Mouse (Mus musculus): ENCODE measurements around the gene Gnpat. TPM values are rescaled to one million over a fixed set of nuclear protein-coding genes. Genes with fewer than 3 reads are reported as not detected.

The Gnpat gene
- polyA plus RNA-seq (2012; fragmentation: generic; extraction: Trizol): 95.4 TPM

DNA sequence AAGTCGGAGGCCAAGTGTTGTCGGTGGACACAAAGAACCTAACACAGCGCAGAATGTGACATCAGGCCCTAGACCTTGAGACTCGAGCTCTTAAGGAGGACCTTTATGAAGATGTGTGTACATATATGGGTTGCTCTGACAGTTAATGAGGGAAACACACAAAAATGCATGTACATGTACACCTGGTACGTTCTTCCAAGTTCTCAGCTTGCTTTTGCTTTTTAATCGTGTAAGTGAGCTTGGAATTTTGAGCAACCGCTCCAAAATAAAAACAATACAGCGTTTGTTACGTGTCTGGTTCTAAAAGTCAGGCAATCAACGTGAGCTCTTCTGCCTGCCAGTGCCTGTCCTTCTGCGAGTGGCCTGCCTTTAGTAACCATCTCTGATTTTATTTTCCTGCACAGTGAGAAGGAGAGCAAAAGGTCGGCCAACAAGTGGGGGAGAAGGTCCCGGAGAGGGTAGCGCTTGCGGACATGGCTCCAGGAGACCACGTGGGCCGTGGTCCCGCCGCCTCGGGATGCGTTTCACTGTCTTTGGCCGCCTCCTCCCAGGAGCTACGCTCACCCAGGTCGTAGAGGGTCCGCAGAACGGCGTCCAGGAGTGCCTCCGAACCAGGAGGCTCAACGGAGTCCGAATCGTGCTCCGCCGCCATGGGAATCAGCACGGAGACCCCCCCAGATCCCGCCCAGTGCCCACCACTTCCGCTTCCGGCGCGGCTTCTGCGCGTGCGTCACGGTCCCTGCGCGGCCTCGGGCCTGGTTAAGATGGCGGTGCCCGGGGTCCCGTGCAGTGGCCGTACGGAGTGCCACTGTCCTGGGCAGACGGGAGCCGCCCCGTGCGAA is at the start of gene Gnpat, which contains the start of gene 2810004N23Rik:
TSS of gene Gnpat (plus strand) at position 713 of the 842 bp plus-strand sequence.
TSS of gene 2810004N23Rik (minus strand) at position 800 of the 842 bp plus-strand sequence.
- peaks cover 13% of the 10 kb centered on the region for H3K36me3 ChIP-seq (ENCODE audit: control insufficient read depth, insufficient read depth)
- H3K4me2 ChIP-seq (ENCODE audit: low read depth): peak within 1 kb of the TSS; percentile 96
- H3K27me3 ChIP-seq (ENCODE audit: control insufficient read depth, insufficient read depth, insufficient read length): no peaks in the 10 kb centered on the region
- no peak for TF ChIP-seq MYOG (IDR thresholded peaks at IDR 0.05; ENCODE audit: control insufficient read depth in 1 of 3, insufficient read depth in 1 of 3, insufficient read length in 2 of 3, low read depth in 2 of 3)
- no peak for TF ChIP-seq SRF (IDR thresholded peaks at IDR 0.05; ENCODE audit: control insufficient read depth, insufficient read length, low read depth)
- TF ChIP-seq E2F4 (IDR thresholded peaks at IDR 0.05; ENCODE audit: insufficient read depth): no peak
- peak; percentile 91 for TF ChIP-seq POLR2AphosphoS2 (IDR thresholded peaks at IDR 0.05; ENCODE audit: insufficient read length, low read depth)
- TF ChIP-seq CEBPB (IDR thresholded peaks at IDR 0.05; ENCODE audit: insufficient read depth, poor library complexity, severe bottlenecking): no peak
- TF ChIP-seq MYOD1 (IDR thresholded peaks at IDR 0.05; ENCODE audit: control insufficient read depth in 1 of 3, insufficient read length in 2 of 3, low read depth in 2 of 3): no peak
- TF ChIP-seq POLR2A (IDR thresholded peaks at IDR 0.05; ENCODE audit: insufficient read length, low read depth): peak; percentile 92
- no peak for TF ChIP-seq TCF3 (IDR thresholded peaks at IDR 0.05; ENCODE audit: insufficient read length, low read depth)
- TF ChIP-seq TCF12 (IDR thresholded peaks at IDR 0.05; ENCODE audit: insufficient read depth, poor library complexity, severe bottlenecking): no peak
- TF ChIP-seq MAX (IDR thresholded peaks at IDR 0.05; ENCODE audit: low read depth): no peak
- no peak for TF ChIP-seq REST (IDR thresholded peaks at IDR 0.05; ENCODE audit: insufficient read depth, insufficient read length)
- peak; percentile 63 for TF ChIP-seq USF1 (IDR thresholded peaks at IDR 0.05; ENCODE audit: low read depth)
- H3ac ChIP-seq (ENCODE audit: control insufficient read depth, insufficient read length): peak within 1 kb of the TSS; percentile 76
- peak within 1 kb of the TSS; percentile 100 for H3K4me3 ChIP-seq
- H3K79me2 ChIP-seq (ENCODE audit: control insufficient read depth, insufficient read depth): peaks cover 60% of the 10 kb centered on the region

DNA sequence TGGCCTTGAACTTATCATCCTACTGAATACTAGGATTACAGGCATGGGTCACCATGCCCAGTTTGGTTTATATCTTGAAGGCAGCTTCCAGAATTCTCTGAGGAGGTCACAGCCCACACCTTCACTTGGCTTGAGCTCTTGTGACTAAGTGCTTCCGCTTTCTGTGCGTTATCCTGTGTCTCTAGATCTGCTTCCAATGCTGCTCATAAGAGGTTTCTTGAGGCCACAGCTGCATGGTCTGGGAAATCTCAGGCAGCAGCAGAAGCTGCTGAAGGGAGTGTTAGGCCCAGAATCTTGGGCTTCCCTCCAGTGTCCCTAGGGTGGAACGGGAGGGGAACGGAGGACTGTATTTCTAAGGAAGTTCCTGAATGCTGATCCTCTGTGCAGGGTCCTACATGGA is 49.5 kb upstream of the Gnpat start:
- H3ac ChIP-seq (ENCODE audit: control insufficient read depth, insufficient read length): no peak overlapping the region
- H3K79me2 ChIP-seq (ENCODE audit: control insufficient read depth, insufficient read depth): no peaks in the 10 kb centered on the region
- H3K4me3 ChIP-seq: no peak overlapping the region
- no peak for TF ChIP-seq REST (IDR thresholded peaks at IDR 0.05; ENCODE audit: insufficient read depth, insufficient read length)
- TF ChIP-seq MAX (IDR thresholded peaks at IDR 0.05; ENCODE audit: low read depth): no peak
- TF ChIP-seq TCF12 (IDR thresholded peaks at IDR 0.05; ENCODE audit: insufficient read depth, poor library complexity, severe bottlenecking): no peak
- TF ChIP-seq MYOG (IDR thresholded peaks at IDR 0.05; ENCODE audit: control insufficient read depth in 1 of 3, insufficient read depth in 1 of 3, insufficient read length in 2 of 3, low read depth in 2 of 3): no peak
- no peak for TF ChIP-seq MYOD1 (IDR thresholded peaks at IDR 0.05; ENCODE audit: control insufficient read depth in 1 of 3, insufficient read length in 2 of 3, low read depth in 2 of 3)
- no peak for TF ChIP-seq POLR2AphosphoS2 (IDR thresholded peaks at IDR 0.05; ENCODE audit: insufficient read length, low read depth)
- no peak for TF ChIP-seq POLR2A (IDR thresholded peaks at IDR 0.05; ENCODE audit: insufficient read length, low read depth)
- TF ChIP-seq CEBPB (IDR thresholded peaks at IDR 0.05; ENCODE audit: insufficient read depth, poor library complexity, severe bottlenecking): no peak
- TF ChIP-seq E2F4 (IDR thresholded peaks at IDR 0.05; ENCODE audit: insufficient read depth): no peak
- no peak for TF ChIP-seq USF1 (IDR thresholded peaks at IDR 0.05; ENCODE audit: low read depth)
- TF ChIP-seq SRF (IDR thresholded peaks at IDR 0.05; ENCODE audit: control insufficient read depth, insufficient read length, low read depth): no peak
- TF ChIP-seq TCF3 (IDR thresholded peaks at IDR 0.05; ENCODE audit: insufficient read length, low read depth): no peak
- no peak overlapping the region for H3K4me2 ChIP-seq (ENCODE audit: low read depth)
- H3K27me3 ChIP-seq (ENCODE audit: control insufficient read depth, insufficient read depth, insufficient read length): peaks cover 23% of the 10 kb centered on the region
- H3K36me3 ChIP-seq (ENCODE audit: control insufficient read depth, insufficient read depth): no peaks in the 10 kb centered on the region

DNA sequence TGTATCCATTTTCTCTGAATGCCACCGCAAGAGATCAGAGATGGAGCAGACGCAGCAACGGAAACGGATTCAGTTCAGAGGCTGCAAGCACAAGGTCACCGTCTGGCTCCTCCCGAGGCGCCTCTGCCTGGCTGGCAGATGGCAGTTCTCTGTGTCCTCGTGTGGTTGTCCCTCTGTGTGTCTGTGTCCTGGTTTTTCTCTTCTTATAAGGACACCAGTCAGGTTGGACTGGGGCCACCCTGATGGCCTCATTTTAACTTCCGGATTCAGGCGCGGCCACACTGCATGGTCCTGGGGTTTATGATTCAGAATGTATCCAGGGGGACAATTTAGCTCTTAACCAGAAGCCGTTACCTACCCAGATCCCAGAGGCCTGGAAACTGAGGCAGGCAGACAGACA is 47.0 kb upstream of the Gnpat start:
- no peak overlapping the region for H3ac ChIP-seq (ENCODE audit: control insufficient read depth, insufficient read length)
- no peak for TF ChIP-seq POLR2AphosphoS2 (IDR thresholded peaks at IDR 0.05; ENCODE audit: insufficient read length, low read depth)
- no peak for TF ChIP-seq CEBPB (IDR thresholded peaks at IDR 0.05; ENCODE audit: insufficient read depth, poor library complexity, severe bottlenecking)
- no peak overlapping the region for H3K4me3 ChIP-seq
- H3K79me2 ChIP-seq (ENCODE audit: control insufficient read depth, insufficient read depth): no peaks in the 10 kb centered on the region
- no peaks in the 10 kb centered on the region for H3K36me3 ChIP-seq (ENCODE audit: control insufficient read depth, insufficient read depth)
- H3K4me2 ChIP-seq (ENCODE audit: low read depth): no peak overlapping the region
- peaks cover 29% of the 10 kb centered on the region for H3K27me3 ChIP-seq (ENCODE audit: control insufficient read depth, insufficient read depth, insufficient read length)

DNA sequence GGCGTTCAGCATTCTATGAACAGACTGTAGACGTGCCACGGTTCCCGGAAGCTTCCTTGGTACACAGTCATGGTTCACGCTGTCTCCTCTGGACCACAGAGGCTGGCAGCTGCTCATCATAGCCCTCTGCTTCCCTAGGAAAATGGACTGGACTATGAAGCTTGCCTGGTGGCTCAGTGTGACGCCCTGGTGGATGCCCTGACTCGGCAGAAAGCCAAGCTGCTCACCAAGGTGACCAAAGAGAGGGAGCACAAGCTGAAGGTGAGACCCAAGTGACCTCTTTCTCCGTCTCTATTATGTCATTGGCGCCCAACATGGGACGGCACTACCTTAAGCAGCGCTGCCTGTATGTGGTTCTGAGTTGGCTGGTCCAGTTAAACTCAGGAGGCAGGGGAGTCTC is 46.0 kb upstream of the Gnpat start:
- Histone ChIP-seq H3ac (ENCODE audit: control insufficient read depth, insufficient read length) (no peak overlapping the region), H3K4me2 (ENCODE audit: low read depth) (no peak overlapping the region), H3K27me3 (ENCODE audit: control insufficient read depth, insufficient read depth, insufficient read length) (peaks cover 28% of the 10 kb centered on the region), H3K79me2 (ENCODE audit: control insufficient read depth, insufficient read depth) (no peaks in the 10 kb centered on the region), H3K4me3 (no peak overlapping the region), H3K36me3 (ENCODE audit: control insufficient read depth, insufficient read depth) (no peaks in the 10 kb centered on the region)
- TF ChIP-seq SRF (IDR thresholded peaks at IDR 0.05; ENCODE audit: control insufficient read depth, insufficient read length, low read depth): no peak
- no peak for TF ChIP-seq TCF3 (IDR thresholded peaks at IDR 0.05; ENCODE audit: insufficient read length, low read depth)
- no peak for TF ChIP-seq POLR2AphosphoS2 (IDR thresholded peaks at IDR 0.05; ENCODE audit: insufficient read length, low read depth)

DNA sequence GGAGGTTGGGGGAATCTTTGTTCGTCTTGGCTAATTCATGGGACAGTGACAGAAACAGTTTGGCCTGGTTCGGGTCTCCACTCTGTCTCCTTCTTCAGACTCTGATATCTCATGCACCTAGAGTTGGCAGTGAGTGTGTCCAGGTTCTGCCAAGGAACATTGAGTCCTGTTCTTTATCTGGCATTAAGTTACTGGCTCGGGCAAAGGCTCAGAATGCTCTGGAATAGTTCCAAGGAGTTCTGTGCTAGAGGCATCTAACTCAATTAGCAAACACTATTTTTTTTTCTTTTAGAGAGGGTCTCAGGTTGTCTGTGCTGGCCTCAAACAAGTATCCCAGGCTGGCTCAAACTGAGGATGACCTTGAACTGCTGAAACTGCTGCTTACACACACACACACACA is 45.5 kb upstream of the Gnpat start:
- H3K4me3 ChIP-seq: no peak overlapping the region
- TF ChIP-seq USF1 (IDR thresholded peaks at IDR 0.05; ENCODE audit: low read depth) (no peak), SRF (IDR thresholded peaks at IDR 0.05; ENCODE audit: control insufficient read depth, insufficient read length, low read depth) (no peak)
- H3ac ChIP-seq (ENCODE audit: control insufficient read depth, insufficient read length): no peak overlapping the region
- no peak overlapping the region for H3K4me2 ChIP-seq (ENCODE audit: low read depth)
- no peaks in the 10 kb centered on the region for H3K36me3 ChIP-seq (ENCODE audit: control insufficient read depth, insufficient read depth)
- peaks cover 27% of the 10 kb centered on the region for H3K27me3 ChIP-seq (ENCODE audit: control insufficient read depth, insufficient read depth, insufficient read length)
- H3K79me2 ChIP-seq (ENCODE audit: control insufficient read depth, insufficient read depth): no peaks in the 10 kb centered on the region
